Mouse (Mus musculus) thymus, adult 18-20 months (tissue): Measurements from ENCODE around the gene Gpr3.

Source experiments
- DNase-seq, 2 experiments: peaks; one replicate each; pipeline ENCODE4 v3.0.0; 2022; ENCODE audit warnings: mixed read lengths in 2 of 2

Gene Gpr3

DNA sequence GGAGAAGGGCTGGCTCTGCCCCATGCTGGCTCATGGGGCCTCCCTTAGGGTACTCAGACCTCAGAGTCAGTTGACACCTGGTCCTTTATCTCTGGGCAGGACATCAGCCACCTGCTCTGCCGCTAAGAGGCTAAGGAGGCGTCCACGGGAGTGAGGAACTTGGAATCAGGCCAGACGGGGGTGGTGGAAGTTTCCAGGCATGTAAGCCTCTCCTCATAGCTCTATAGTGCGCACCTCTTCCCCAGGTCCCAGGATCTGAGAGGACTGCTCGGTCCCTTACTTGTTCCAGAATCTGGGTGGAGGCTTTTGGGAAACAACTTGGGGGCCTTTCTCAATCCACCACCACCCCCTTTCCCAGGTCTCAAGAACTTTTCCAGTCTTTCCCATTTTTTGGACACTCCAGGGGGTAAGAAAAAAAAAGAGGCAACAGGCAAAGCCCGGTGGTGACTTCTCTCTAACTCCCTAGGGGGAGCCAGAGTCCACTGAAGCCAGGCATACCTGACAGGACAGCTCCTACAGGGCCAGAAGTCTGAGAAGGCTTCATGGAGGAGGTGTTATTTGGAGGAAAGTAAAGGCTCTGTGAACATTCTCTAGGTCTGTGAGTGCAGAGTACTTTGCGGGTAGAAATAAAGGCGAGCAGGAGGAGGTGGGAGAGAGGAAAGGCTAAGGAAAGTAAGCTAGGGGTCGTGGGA is 21.1 kb upstream of the Gpr3 start:
- no peak for DNase-seq

DNA sequence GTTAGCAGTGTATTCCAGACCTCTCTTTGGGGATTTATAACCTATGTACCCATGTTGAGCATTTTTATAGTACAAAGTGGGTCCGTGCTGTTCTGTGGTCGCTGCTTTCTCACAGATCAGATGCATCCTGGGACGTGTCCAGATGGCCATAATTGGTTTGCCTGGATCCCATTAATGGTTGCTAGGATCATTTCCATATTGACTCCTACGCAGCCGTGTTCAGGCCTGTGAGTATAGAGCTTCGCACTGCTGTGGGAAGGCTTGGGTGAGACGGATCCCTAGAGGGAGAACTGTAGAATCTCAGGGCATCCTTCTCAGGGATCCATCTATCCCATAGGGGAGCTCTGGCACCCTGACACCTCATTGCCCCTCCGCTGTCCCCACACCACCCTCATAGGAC is 17.2 kb upstream of the Gpr3 start:
- DNase-seq, result no peak

- no peak for DNase-seq
Observed at GRCm38 (mm10) chr4:133227636-133228035, 15.3 kb upstream of the Gpr3 start.

DNA sequence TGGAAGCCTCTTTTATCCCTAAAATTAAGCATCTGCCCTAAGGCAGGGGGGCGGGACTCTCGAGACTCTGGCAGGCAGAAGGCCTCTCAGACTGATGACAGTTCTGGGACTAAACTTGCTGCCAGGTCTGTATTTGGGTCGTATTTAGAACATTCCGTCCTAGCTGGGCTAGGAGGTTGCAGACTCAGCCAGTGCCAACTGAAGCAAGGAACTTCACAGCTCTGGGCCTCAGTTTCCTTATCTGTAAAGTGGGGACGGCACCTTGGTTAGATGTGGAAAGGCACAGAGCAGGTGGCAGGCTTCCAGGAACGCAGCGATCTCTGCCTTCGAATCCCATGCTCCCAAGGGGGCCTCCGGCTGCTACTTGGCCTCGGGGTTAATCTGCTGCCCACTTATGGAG is 13.7 kb upstream of the Gpr3 start:
- no peak for DNase-seq

DNA sequence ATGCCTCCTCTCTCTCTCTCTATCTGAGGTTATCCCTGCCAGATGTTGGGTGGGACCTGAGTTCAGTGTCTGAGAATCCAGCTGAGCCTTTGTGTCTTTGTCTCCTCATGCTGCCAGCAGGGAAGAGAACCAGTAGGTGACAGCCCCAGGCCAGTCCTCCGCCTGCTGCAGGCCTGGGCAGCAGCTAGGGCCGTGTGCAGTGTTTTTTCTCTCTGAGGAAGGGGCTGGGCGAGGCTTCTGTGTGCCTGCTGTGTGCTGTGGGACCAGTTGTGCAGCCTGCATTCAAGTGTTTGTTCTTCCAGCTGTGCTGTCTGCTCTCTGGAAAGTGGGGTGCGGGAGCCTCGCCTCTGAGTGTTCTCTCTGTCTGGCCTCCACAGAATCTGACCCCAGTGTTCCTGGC is 11.5 kb upstream of the Gpr3 start:
- no peak for DNase-seq

GRCm38 (mm10) chr4:133221701-133222100 is 9.4 kb upstream of the Gpr3 start:
- DNase-seq, result no peak

GRCm38 (mm10) chr4:133220656-133221055 is 8.3 kb upstream of the Gpr3 start:
- no peak for DNase-seq

GRCm38 (mm10) chr4:133218745-133219144 is 6.4 kb upstream of the Gpr3 start:
- DNase-seq, result no peak

GRCm38 (mm10) chr4:133217641-133218040 is 5.3 kb upstream of the Gpr3 start:
- peak in 1 of 2 experiments; percentile 27 for DNase-seq

DNA sequence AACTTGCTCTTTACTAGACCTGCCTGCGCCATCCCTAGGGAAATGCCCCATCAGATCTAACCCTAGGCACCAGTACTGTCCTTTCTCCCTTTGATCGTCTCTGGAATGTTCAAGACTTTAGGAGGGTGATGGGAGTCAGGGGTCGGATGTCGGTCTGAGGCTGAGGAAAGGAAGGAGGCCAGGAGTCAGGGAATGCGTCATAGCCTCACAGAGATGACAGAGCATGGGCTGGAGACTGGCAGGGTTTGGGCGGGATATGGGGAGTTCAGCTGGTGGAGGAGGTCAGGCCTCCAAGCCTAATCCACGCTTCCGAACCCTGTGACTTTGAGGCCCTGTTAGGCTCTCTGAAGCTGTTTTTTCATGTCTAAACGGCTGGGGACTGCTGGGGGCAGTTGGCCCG is 1.3 kb upstream of the Gpr3 start:
- no peak for DNase-seq

GRCm38 (mm10) chr4:133213268-133213590 is 893 bp upstream of the Gpr3 start:
- no peak for DNase-seq

DNA sequence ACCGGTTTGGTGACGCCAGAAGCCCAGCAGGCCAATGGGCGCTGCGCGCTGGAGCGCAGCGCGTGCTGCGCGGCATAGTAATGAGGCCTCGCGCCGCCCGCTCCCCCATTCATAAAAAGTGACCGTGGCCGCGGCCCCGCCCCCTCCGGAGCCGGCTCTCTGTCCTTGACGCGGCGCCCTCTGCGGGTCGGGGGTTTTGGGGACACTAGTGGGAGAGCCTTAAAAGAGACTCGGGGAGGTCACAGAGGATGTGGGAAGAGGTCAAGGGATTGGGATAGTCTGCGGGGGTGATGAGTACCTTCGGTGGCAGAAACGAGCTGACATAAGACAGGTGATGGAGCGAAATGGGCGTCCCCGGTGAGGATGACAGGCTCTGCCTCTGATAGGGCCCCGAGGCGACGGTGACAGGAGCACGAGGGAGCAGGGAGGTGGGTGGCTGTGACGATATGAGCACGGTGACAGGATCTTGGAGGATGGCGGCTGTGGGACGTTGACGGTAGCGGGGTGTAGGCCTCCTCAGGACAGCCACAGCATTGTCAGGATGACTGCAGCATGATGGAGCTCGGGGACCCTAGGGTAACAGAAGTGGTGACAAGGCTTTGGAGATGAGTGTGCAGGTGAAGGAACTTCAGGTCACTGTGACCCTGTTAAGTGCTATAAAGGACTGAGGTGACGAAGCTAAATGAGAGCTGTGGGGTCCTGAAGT is 379 bp upstream of the Gpr3 start:
- peak in 1 of 2 experiments; percentile 28 for DNase-seq

GRCm38 (mm10) chr4:133210788-133211390 is 1.4 kb downstream of the Gpr3 start:
- no peak for DNase-seq

DNA sequence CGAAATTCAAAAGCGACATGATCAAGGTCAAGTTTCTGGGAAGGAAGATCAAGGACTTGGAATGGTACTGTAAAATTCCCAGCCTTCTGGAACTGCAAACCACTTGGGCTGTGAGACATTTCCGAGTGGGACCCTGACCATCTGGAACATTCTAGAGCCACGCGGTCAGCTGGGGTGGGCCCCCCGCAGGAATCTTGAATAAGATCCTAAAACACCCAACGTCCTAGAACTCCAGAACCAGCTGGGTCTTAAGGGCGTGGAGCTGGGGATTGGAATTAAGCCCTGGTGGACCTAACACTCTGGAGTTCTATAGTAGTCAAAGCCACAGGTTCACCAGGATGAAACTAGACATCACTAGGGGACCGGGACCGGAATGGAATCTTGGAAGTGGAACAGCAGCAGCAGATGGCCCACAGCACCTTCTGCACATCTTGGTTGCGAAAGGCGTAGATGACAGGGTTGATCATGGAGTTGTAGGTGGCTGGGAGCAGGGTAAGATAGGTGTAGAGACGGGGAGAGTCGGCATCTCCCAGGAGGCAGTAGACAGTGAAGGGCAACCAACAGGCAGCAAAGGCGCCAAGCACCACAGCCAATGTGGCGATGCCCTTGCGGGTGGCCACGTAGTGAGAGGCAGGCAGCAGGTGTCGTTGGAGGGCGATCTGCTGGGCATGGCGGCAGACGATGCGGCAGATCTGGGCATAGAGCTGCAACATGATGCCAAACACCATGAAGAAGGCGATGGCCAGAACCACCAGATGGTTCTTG is 2.1 kb downstream of the Gpr3 start:
- DNase-seq, result no peak

GRCm38 (mm10) chr4:133209366-133209765 is 3.0 kb downstream of the Gpr3 start:
- no peak for DNase-seq

GRCm38 (mm10) chr4:133204379-133204778 is 8.0 kb downstream of the Gpr3 start:
- no peak for DNase-seq

GRCm38 (mm10) chr4:133203591-133203990 is 8.7 kb downstream of the Gpr3 start:
- no peak for DNase-seq

DNA sequence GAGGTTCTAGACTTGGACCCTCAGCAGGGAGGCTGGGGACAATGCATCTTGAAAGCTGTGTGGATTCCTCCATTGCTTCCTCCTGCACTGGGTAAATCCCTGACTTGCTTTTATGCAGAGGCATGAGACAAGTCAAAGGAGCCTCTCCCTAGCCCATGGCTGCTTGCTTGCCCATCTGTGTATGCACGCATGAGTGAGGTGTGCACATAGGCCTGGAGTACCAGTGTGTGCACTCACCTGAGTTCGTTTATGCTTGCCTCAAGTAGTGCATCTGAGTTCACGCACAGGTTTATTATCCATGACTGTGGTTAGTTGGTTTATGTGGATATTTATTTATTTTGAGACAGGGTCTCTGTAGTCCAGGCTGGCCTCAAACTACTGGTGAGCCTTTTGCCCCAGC is 10.1 kb downstream of the Gpr3 start:
- no peak for DNase-seq

DNA sequence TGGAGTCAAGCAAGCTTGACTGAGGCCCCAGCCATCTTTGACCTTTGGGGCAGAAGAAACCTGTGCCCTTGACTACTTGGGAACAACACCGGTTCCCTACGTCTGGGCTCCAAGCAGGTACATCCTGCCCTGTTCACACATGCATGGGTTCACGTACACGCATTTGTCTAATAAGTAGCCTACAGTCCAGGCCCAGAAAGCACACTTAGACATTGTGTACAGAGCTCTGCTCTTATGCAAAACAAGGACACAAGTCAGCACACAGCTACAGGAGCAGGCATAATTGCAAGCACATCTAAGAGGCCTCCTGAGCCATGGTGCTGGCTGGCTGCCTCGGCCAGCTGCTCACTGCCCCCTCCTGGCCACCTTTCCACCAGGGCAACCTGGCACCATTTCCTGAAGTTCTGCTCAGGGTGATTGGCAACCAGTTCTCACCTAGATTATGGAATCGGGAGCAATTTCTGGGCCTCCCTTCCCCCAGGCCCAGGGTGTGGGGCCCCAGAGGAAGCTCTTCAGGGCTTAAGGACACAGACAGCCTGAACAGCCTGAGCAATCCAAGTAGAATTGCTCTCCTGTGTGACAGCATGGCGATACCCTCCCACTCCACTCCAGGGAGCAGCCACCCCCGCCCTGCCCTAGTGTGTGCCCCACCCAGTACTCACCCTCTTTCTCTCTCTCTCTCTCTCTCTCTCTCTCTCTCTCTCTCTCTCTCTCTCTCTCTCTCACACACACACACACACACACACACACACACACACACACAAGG is 11.1 kb downstream of the Gpr3 start:
- no peak for DNase-seq

DNA sequence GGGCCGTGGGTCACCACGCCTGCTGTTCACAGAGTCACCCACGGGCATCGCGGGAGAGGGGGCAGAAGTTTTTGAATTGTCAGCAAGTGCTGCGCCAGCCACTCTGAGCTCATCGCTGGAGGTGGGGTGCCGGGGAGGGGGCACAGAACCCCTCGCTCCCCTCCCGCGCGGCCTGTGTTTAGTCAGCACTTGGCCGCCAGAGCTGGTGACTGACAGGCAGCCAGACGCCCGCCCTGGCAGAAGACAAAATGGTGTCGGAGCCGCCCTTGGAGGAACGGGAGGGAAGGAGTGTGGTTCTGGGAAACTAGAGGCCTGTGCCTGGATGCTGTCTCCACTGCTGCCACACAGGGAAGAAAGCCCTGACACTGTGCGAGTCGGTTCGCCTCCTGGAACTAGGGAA is 12.0 kb downstream of the Gpr3 start:
- no peak for DNase-seq

DNA sequence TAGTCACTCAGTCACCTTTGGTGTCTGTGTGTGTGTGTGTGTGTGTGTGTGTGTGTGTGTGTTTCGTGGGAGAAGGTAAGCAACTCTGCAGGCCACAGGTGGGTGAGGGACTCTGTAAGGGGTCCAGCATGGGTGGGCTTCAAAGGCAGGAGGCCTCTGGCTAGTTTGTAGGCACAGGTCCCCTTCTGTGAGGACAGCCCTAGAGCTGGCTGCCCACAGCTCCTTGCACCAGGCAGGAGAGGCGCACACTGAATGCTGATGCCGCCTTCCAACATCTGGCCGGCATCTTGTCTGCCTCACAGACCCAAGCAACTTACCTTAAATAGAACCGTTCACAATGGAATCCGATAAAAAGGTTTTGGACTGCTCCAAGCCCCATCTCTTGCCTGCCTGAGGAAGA is 12.6 kb downstream of the Gpr3 start:
- DNase-seq, result no peak

DNA sequence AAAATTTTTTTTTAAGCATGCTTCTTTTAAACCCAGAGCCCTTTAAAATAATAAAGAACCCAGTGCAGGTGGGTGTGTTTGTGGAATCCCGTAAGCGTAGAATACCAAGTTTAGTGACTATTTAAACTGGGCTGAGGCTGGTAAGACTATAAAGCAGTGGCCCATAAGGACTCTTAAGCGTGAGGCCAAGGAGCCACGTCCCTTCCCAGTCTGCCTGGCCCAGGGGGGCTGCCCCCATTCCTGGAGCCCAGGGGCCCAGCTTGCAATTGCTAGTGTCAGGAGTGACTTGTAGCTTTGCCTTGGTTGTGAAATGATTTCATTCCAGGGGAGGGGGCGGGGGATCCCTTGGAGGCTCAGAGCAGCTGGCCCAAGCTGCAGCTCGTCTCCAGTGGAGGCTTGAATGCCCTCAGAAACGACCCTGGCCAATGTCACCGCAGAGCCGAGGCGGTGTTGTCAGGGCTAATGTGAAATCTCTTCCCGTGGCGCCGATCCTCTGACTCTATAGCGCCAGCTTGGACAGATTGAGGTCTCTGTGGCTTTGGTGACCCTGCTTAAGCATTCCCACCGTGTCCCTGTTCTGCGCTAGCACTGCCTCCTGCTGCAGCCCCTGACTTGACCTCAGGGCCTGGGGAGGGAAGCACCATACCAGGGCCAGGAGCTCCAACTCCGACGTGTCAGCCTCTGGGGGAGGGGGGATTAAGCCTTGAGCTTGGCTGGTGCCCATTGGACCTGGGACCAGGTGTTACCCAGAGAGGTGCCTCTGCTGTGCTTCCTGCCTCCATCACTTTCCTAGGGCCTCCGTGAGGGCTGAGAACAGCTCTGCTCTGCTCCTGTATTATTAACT is 13.8 kb downstream of the Gpr3 start:
- DNase-seq, result no peak
